Mouse (Mus musculus): ENCODE results near the gene Tnc. TPM values are rescaled to one million over a fixed set of nuclear protein-coding genes. Genes with fewer than 3 reads are reported as not detected.

The Tnc gene
- polyA plus RNA-seq, 1 experiment from 2014 or later: 18.3 TPM

DNA sequence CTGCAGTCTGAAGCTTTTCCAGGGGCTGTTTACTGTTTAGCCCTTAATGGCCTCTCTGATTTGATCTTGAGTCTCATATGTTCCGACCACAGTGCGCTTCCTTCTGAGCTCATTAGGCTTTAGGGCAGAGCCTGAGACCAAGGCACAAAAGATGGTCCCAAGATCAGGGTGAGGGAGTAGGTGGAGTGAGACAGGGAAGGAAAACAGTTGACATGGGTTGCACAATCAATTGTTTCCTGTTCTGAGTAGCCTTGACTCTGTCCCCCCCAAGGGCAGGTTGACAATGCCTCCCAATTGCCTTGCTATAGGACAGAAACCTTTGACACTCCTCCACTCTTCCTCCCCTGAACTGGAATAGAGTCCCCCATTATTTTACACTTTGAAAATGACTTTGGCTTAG lies 105.4 kb downstream of the Tnc start:
- WGBS: 88% methylated on average over 2 of the region's 2 CpGs
- no peaks in the 10 kb centered on the region for H3K27me3 ChIP-seq (ENCODE audit: control insufficient read depth, insufficient read depth, low read length)
- H3K36me3 ChIP-seq (ENCODE audit: control insufficient read depth, insufficient read depth, low read length): no peaks in the 10 kb centered on the region
- H3K4me2 ChIP-seq (ENCODE audit: low read length): no peak overlapping the region
- ATAC-seq (ENCODE audit: insufficient number of reproducible peaks, insufficient read depth, low FRiP score, low read depth): no peak
- no peak overlapping the region for H3K9ac ChIP-seq (ENCODE audit: low read length)
- no peak overlapping the region for H3K27ac ChIP-seq (replicated peaks in 1 of 2; ENCODE audit: control insufficient read depth in 1 of 2, insufficient read depth in 1 of 2, low read depth in 2 of 2, low read length in 2 of 2)
- H3K4me1 ChIP-seq (ENCODE audit: control insufficient read depth in 2 of 2, insufficient read depth in 2 of 2, low read length in 2 of 2): no peaks in the 10 kb centered on the region
- H3K4me3 ChIP-seq (ENCODE audit: control insufficient read depth in 1 of 2, insufficient read depth in 1 of 2, low read depth in 1 of 2, low read length in 2 of 2): no peak overlapping the region
- H3K9me3 ChIP-seq (ENCODE audit: control insufficient read depth, low read length): no peaks in the 10 kb centered on the region

DNA sequence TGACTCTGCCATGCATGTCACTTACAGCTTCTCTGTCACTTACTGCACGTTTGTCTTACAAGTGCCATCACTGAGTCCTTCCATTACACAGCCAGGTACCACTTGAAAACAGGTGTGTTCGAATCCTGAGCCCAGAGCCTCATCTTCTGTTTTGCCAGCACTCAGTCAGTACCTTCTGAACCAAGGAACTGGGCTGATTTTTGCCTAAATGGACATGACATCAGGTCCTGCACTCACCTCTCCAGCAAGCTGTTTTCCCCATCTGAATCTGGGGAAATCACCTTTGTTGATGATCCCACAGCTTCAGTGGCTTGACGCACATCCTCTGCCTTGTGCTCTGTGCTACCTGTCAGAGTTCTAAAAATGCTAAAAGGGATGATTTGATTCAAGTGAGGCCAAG lies 107.4 kb downstream of the Tnc start:
- WGBS: 65% methylated on average over 3 of the region's 3 CpGs

GRCm38 (mm10) chr4:63935960-63936359 lies 110.9 kb downstream of the Tnc start:
- Histone ChIP-seq H3K27me3 (ENCODE audit: control insufficient read depth, insufficient read depth, low read length) (no peaks in the 10 kb centered on the region), H3K36me3 (ENCODE audit: control insufficient read depth, insufficient read depth, low read length) (no peaks in the 10 kb centered on the region), H3K4me3 (ENCODE audit: control insufficient read depth in 1 of 2, insufficient read depth in 1 of 2, low read depth in 1 of 2, low read length in 2 of 2) (no peak overlapping the region), H3K9me3 (ENCODE audit: control insufficient read depth, low read length) (peaks cover 6% of the 10 kb centered on the region; the same call in 1 of the 2 replicates), H3K4me1 (ENCODE audit: control insufficient read depth in 2 of 2, insufficient read depth in 2 of 2, low read length in 2 of 2) (no peaks in the 10 kb centered on the region), H3K27ac (replicated peaks in 1 of 2; ENCODE audit: control insufficient read depth in 1 of 2, insufficient read depth in 1 of 2, low read depth in 2 of 2, low read length in 2 of 2) (no peak overlapping the region), H3K4me2 (ENCODE audit: low read length) (no peak overlapping the region), H3K9ac (ENCODE audit: low read length) (no peak overlapping the region)
- no peak for ATAC-seq (ENCODE audit: insufficient number of reproducible peaks, insufficient read depth, low FRiP score, low read depth)
- 80% methylated on average over 4 of the region's 4 CpGs for WGBS

More for the DNA sequence above, 107.4 kb downstream of the Tnc start:
- H3K4me2 ChIP-seq (ENCODE audit: low read length): no peak overlapping the region
- H3K27ac ChIP-seq (replicated peaks in 1 of 2; ENCODE audit: control insufficient read depth in 1 of 2, insufficient read depth in 1 of 2, low read depth in 2 of 2, low read length in 2 of 2): no peak overlapping the region
- no peak for ATAC-seq (ENCODE audit: insufficient number of reproducible peaks, insufficient read depth, low FRiP score, low read depth)
- H3K9me3 ChIP-seq (ENCODE audit: control insufficient read depth, low read length): no peaks in the 10 kb centered on the region
- no peak overlapping the region for H3K4me3 ChIP-seq (ENCODE audit: control insufficient read depth in 1 of 2, insufficient read depth in 1 of 2, low read depth in 1 of 2, low read length in 2 of 2)
- no peaks in the 10 kb centered on the region for H3K4me1 ChIP-seq (ENCODE audit: control insufficient read depth in 2 of 2, insufficient read depth in 2 of 2, low read length in 2 of 2)
- no peak overlapping the region for H3K9ac ChIP-seq (ENCODE audit: low read length)
- H3K27me3 ChIP-seq (ENCODE audit: control insufficient read depth, insufficient read depth, low read length): no peaks in the 10 kb centered on the region
- H3K36me3 ChIP-seq (ENCODE audit: control insufficient read depth, insufficient read depth, low read length): no peaks in the 10 kb centered on the region

DNA sequence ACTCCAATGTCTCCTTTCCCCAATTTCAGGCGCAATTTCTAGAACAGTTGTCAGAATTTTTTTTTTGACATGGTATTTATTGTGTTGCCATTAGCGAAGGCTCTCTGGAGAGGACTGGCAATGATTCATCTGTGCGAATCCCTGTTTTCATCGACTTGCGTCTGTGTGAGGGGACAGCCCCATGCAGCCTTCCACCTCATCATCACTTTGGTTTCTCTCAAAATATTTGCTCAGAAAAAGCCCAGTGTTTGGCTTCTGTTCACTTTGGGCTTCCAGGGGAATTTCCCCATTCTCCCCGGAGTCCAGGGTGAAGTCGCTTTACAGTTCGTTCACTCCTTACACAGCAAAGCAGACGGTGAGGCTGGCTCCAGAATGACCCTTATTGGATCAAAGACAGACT lies 111.5 kb downstream of the Tnc start:
- Histone ChIP-seq H3K27ac (replicated peaks in 1 of 2; ENCODE audit: control insufficient read depth in 1 of 2, insufficient read depth in 1 of 2, low read depth in 2 of 2, low read length in 2 of 2) (no peak overlapping the region), H3K36me3 (ENCODE audit: control insufficient read depth, insufficient read depth, low read length) (no peaks in the 10 kb centered on the region), H3K4me2 (ENCODE audit: low read length) (no peak overlapping the region), H3K9me3 (ENCODE audit: control insufficient read depth, low read length) (peaks cover 6% of the 10 kb centered on the region; the same call in 1 of the 2 replicates), H3K4me3 (ENCODE audit: control insufficient read depth in 1 of 2, insufficient read depth in 1 of 2, low read depth in 1 of 2, low read length in 2 of 2) (no peak overlapping the region), H3K9ac (ENCODE audit: low read length) (no peak overlapping the region), H3K4me1 (ENCODE audit: control insufficient read depth in 2 of 2, insufficient read depth in 2 of 2, low read length in 2 of 2) (no peaks in the 10 kb centered on the region), H3K27me3 (ENCODE audit: control insufficient read depth, insufficient read depth, low read length) (no peaks in the 10 kb centered on the region)
- WGBS: 80% methylated on average over 9 of the region's 9 CpGs
- no peak for ATAC-seq (ENCODE audit: insufficient number of reproducible peaks, insufficient read depth, low FRiP score, low read depth)

GRCm38 (mm10) chr4:63930863-63931262 lies 116.0 kb downstream of the Tnc start:
- H3K4me2 ChIP-seq (ENCODE audit: low read length): no peak overlapping the region
- H3K4me3 ChIP-seq (ENCODE audit: control insufficient read depth in 1 of 2, insufficient read depth in 1 of 2, low read depth in 1 of 2, low read length in 2 of 2): no peak overlapping the region
- no peak overlapping the region for H3K27ac ChIP-seq (replicated peaks in 1 of 2; ENCODE audit: control insufficient read depth in 1 of 2, insufficient read depth in 1 of 2, low read depth in 2 of 2, low read length in 2 of 2)
- no peaks in the 10 kb centered on the region for H3K4me1 ChIP-seq (ENCODE audit: control insufficient read depth in 2 of 2, insufficient read depth in 2 of 2, low read length in 2 of 2)
- ATAC-seq (ENCODE audit: insufficient number of reproducible peaks, insufficient read depth, low FRiP score, low read depth): no peak
- H3K9ac ChIP-seq (ENCODE audit: low read length): no peak overlapping the region
- H3K9me3 ChIP-seq (ENCODE audit: control insufficient read depth, low read length): peaks cover 6% of the 10 kb centered on the region; the same call in 1 of the 2 replicates
- no peaks in the 10 kb centered on the region for H3K36me3 ChIP-seq (ENCODE audit: control insufficient read depth, insufficient read depth, low read length)
- H3K27me3 ChIP-seq (ENCODE audit: control insufficient read depth, insufficient read depth, low read length): no peaks in the 10 kb centered on the region
- WGBS: 80% methylated on average over 2 of the region's 2 CpGs

DNA sequence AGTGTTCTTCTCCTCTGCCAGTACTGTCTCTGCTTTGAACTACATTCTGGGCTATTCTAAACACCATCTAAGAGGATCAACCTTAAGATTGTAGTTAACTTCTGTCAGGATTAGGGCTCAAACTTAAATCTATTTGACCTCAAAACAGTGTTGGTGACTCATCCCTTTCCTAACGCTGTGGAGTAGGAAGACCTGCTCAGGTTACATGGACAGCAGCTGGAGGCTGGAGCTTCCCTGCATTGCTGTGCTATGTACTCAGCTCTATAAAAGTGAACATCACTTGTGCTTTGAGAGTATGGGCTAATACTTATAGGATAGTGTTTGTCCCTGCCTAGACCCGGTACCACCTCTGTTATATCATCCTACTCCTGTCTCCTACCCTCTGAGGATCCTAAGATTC lies 117.3 kb downstream of the Tnc start:
- Histone ChIP-seq H3K27me3 (ENCODE audit: control insufficient read depth, insufficient read depth, low read length) (no peaks in the 10 kb centered on the region; the same call in 1 of the 2 replicates), H3K4me3 (ENCODE audit: control insufficient read depth in 1 of 2, insufficient read depth in 1 of 2, low read depth in 1 of 2, low read length in 2 of 2) (no peak overlapping the region), H3K4me2 (ENCODE audit: low read length) (no peak overlapping the region), H3K4me1 (ENCODE audit: control insufficient read depth in 2 of 2, insufficient read depth in 2 of 2, low read length in 2 of 2) (no peaks in the 10 kb centered on the region), H3K36me3 (ENCODE audit: control insufficient read depth, insufficient read depth, low read length) (no peaks in the 10 kb centered on the region), H3K9me3 (ENCODE audit: control insufficient read depth, low read length) (peaks cover 6% of the 10 kb centered on the region; the same call in 1 of the 2 replicates), H3K9ac (ENCODE audit: low read length) (no peak overlapping the region), H3K27ac (replicated peaks in 1 of 2; ENCODE audit: control insufficient read depth in 1 of 2, insufficient read depth in 1 of 2, low read depth in 2 of 2, low read length in 2 of 2) (no peak overlapping the region)
- WGBS: 43% methylated on average over 2 of the region's 2 CpGs
- ATAC-seq (ENCODE audit: insufficient number of reproducible peaks, insufficient read depth, low FRiP score, low read depth): no peak

DNA sequence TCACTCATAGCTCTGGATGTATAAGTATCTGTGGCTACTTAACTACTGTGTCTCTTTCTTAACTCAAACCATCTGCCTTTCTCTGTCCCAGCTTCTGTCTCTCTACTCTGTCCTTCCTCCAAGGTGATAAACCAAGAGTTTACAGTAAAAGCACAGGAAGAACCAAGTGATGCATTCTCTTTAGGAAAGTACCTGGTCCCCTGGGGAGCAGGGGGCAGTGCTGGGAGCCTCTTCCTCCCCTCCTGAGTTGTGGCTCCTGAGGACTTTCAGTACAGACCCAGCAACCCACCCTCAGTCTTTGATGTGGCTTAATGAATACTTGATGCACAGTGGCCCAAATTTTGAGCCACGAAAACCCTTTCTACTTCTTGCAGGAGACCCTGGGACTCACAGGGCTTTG lies 118.6 kb downstream of the Tnc start:
- no peaks in the 10 kb centered on the region for H3K4me1 ChIP-seq (ENCODE audit: control insufficient read depth in 2 of 2, insufficient read depth in 2 of 2, low read length in 2 of 2)
- no peak overlapping the region for H3K4me3 ChIP-seq (ENCODE audit: control insufficient read depth in 1 of 2, insufficient read depth in 1 of 2, low read depth in 1 of 2, low read length in 2 of 2)
- H3K27me3 ChIP-seq (ENCODE audit: control insufficient read depth, insufficient read depth, low read length): no peaks in the 10 kb centered on the region; the same call in 1 of the 2 replicates
- no peaks in the 10 kb centered on the region for H3K36me3 ChIP-seq (ENCODE audit: control insufficient read depth, insufficient read depth, low read length)
- no peak overlapping the region for H3K4me2 ChIP-seq (ENCODE audit: low read length)
- ATAC-seq (ENCODE audit: insufficient number of reproducible peaks, insufficient read depth, low FRiP score, low read depth): no peak
- 81% methylated on average over 1 of the region's 1 CpGs for WGBS
- peaks cover 6% of the 10 kb centered on the region; the same call in 1 of the 2 replicates for H3K9me3 ChIP-seq (ENCODE audit: control insufficient read depth, low read length)
- no peak overlapping the region for H3K9ac ChIP-seq (ENCODE audit: low read length)
- no peak overlapping the region for H3K27ac ChIP-seq (replicated peaks in 1 of 2; ENCODE audit: control insufficient read depth in 1 of 2, insufficient read depth in 1 of 2, low read depth in 2 of 2, low read length in 2 of 2)

DNA sequence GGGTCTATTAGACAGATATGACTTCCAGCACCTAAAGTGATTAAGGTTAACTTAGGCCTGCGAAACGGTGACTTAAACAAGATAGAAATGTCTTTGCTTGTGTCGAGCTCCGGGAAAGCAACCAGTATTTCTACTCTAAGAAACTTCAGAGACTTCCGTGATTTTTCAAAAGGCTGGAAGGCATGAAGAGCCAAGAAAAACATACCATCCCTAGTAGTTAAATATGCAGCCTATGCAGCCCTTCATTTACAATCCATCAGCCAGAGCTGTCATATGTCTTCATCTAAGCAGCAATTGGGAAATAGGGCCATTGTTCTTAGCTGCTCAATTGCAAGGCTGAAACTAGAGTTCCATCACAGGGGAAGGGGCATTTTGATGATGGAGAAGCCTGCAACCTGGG lies 129.6 kb downstream of the Tnc start:
- Histone ChIP-seq H3K27ac (replicated peaks in 1 of 2; ENCODE audit: control insufficient read depth in 1 of 2, insufficient read depth in 1 of 2, low read depth in 2 of 2, low read length in 2 of 2) (no peak overlapping the region), H3K9me3 (ENCODE audit: control insufficient read depth, low read length) (no peaks in the 10 kb centered on the region), H3K4me1 (ENCODE audit: control insufficient read depth in 2 of 2, insufficient read depth in 2 of 2, low read length in 2 of 2) (peaks cover 2 to 4% of the 10 kb centered on the region in 2 experiments; a peak in 2 of 4 replicates), H3K27me3 (ENCODE audit: control insufficient read depth, insufficient read depth, low read length) (no peaks in the 10 kb centered on the region), H3K36me3 (ENCODE audit: control insufficient read depth, insufficient read depth, low read length) (no peaks in the 10 kb centered on the region), H3K4me3 (ENCODE audit: control insufficient read depth in 1 of 2, insufficient read depth in 1 of 2, low read depth in 1 of 2, low read length in 2 of 2) (no peak overlapping the region), H3K9ac (ENCODE audit: low read length) (no peak overlapping the region), H3K4me2 (ENCODE audit: low read length) (peak overlapping the region; percentile 13; the same call in 1 of the 2 replicates)
- no peak for ATAC-seq (ENCODE audit: insufficient number of reproducible peaks, insufficient read depth, low FRiP score, low read depth)
- WGBS: 53% methylated on average over 5 of the region's 5 CpGs

Data from heart, embryonic 14.5 days (tissue).